Mouse (Mus musculus) C2C12 (cell line): ENCODE data around the gene Fam174b. TPM values are rescaled to one million over a fixed set of nuclear protein-coding genes. Genes with fewer than 3 reads are reported as not detected.

Experiments
- H3K27me3 ChIP-seq: one replicate; pipeline ENCODE4 v1.6.1; 2011; ENCODE audit not compliant: control insufficient read depth, insufficient read depth, insufficient read length
- H3K36me3 ChIP-seq: one replicate; pipeline ENCODE4 v1.6.1; 2011; ENCODE audit not compliant: control insufficient read depth, insufficient read depth
- H3K4me3 ChIP-seq: one replicate; pipeline ENCODE4 v1.5.1; 2011; ENCODE audit warnings: mild to moderate bottlenecking, control low read depth; ENCODE audit not compliant: poor library complexity, insufficient read depth, severe bottlenecking
- H3K79me2 ChIP-seq: one replicate; pipeline ENCODE4 v1.6.1; 2011; ENCODE audit not compliant: control insufficient read depth, insufficient read depth
- H3K79me3 ChIP-seq: one replicate; pipeline ENCODE4 v1.6.1; 2011; ENCODE audit warnings: low read depth, control low read depth
- H3ac ChIP-seq: one replicate; pipeline ENCODE3; 2011; ENCODE audit warnings: low read depth; ENCODE audit not compliant: control insufficient read depth, insufficient read length
- CEBPB ChIP-seq: IDR thresholded peaks from one replicate; pipeline ENCODE4 v1.6.1; 2011; ENCODE audit warnings: low read depth, mild to moderate bottlenecking, control low read depth, moderate library complexity
- CTCF ChIP-seq: IDR thresholded peaks from one replicate; pipeline ENCODE4 v1.5.1; 2011; ENCODE audit not compliant: control insufficient read depth, insufficient read depth, insufficient read length
- FOSL1 ChIP-seq: IDR thresholded peaks from one replicate; pipeline ENCODE4 v1.8.0; 2011; ENCODE audit warnings: mild to moderate bottlenecking, low read length; ENCODE audit not compliant: poor library complexity, insufficient read depth, severe bottlenecking
- MAX ChIP-seq: IDR thresholded peaks from one replicate; pipeline ENCODE4 v1.6.1; 2011; ENCODE audit warnings: mild to moderate bottlenecking, control low read depth
- MYOD1 ChIP-seq: IDR thresholded peaks from one replicate; pipeline ENCODE4 v1.6.1; 2011; ENCODE audit warnings: low read depth; ENCODE audit not compliant: control insufficient read depth, insufficient read length
- MYOG ChIP-seq: IDR thresholded peaks from one replicate; pipeline ENCODE4 v1.6.1; 2011; ENCODE audit not compliant: control insufficient read depth, insufficient read length; ENCODE audit errors: extremely low read depth
- USF1 ChIP-seq: IDR thresholded peaks from one replicate; pipeline ENCODE4 v1.6.1; 2011; ENCODE audit warnings: low read depth, mild to moderate bottlenecking, control low read depth, moderate library complexity
- polyA plus RNA-seq: library from polyadenylated mRNA; unstranded; fragments of >200 nt; fragmentation: generic; extraction: Trizol; gene quantifications from one replicate; pipeline ENCODE4 v1.2.1, GENCODE M21; 2012; ENCODE audit warnings: missing spikeins

Gene Fam174b
- polyA plus RNA-seq, 1 experiment = not detected

DNA sequence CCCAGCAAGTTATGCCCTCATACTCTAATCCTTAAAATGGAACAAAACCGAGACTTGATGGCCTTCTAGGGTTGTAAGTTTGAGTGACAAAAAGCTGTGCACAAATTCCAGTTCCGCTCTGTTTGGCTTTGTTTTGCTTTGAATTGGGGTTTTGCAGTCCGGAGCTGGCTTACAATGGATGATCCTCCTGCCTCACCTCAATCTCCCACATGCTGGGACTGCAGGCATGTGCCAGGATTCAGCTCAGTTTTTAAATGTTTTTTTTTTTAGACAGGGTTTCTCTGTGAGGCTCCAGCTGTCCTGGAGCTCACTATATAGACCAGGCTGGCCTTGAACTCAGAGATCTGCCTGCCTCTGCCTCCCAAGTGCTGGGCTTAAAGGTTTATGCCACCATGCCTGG lies 23.3 kb upstream of the Fam174b start:
- H3K79me2 ChIP-seq = no peaks in the 10 kb centered on the region
- no peak overlapping the region for H3K4me3 ChIP-seq
- no peak for TF ChIP-seq CEBPB
- TF ChIP-seq MYOD1 = no peak
- no peak for TF ChIP-seq USF1
- TF ChIP-seq MAX = no peak
- no peak for TF ChIP-seq FOSL1
- no peak for TF ChIP-seq CTCF
- no peak for TF ChIP-seq MYOG
- no peaks in the 10 kb centered on the region for H3K27me3 ChIP-seq
- no peaks in the 10 kb centered on the region for H3K36me3 ChIP-seq
- no peaks in the 10 kb centered on the region for H3K79me3 ChIP-seq
- H3ac ChIP-seq = no peak overlapping the region

DNA sequence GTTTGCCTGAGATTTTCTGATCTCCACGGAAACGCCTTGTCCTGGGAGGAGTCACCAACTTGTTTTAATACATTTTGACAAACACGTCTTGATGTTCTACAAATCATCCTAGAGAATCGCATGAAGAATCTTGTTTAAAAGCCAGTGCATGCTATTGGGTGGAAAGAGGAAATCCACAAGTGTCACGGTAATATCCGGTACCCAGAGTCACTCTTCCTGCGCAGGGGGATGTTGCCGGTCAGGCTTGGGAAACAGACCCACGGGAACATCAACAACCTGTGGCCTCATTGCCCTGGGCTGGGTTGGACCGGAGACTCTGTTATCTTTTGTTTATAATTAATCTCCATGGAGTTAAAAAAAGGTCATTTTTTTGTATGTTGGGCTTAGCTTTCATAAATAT lies 22.1 kb upstream of the Fam174b start:
- Histone ChIP-seq H3K36me3 (no peaks in the 10 kb centered on the region), H3K79me3 (no peaks in the 10 kb centered on the region), H3K79me2 (no peaks in the 10 kb centered on the region), H3K27me3 (peaks cover 4% of the 10 kb centered on the region), H3ac (no peak overlapping the region), H3K4me3 (no peak overlapping the region)
- TF ChIP-seq MYOD1 = no peak

GRCm38 (mm10) chr7:73718497-73719007 lies 21.6 kb upstream of the Fam174b start:
- TF ChIP-seq USF1 = no peak
- TF ChIP-seq MYOG = no peak
- no peak for TF ChIP-seq CEBPB
- TF ChIP-seq MAX = no peak
- TF ChIP-seq MYOD1 = no peak
- TF ChIP-seq CTCF = no peak
- TF ChIP-seq FOSL1 = no peak
- no peak overlapping the region for H3ac ChIP-seq
- no peak overlapping the region for H3K4me3 ChIP-seq
- no peaks in the 10 kb centered on the region for H3K79me3 ChIP-seq
- H3K36me3 ChIP-seq = no peaks in the 10 kb centered on the region
- H3K27me3 ChIP-seq = peaks cover 8% of the 10 kb centered on the region
- H3K79me2 ChIP-seq = no peaks in the 10 kb centered on the region

GRCm38 (mm10) chr7:73721046-73721445 lies 19.1 kb upstream of the Fam174b start:
- H3K36me3 ChIP-seq = no peaks in the 10 kb centered on the region
- no peak overlapping the region for H3K4me3 ChIP-seq
- peaks cover 8% of the 10 kb centered on the region for H3K27me3 ChIP-seq
- no peaks in the 10 kb centered on the region for H3K79me2 ChIP-seq
- H3K79me3 ChIP-seq = no peaks in the 10 kb centered on the region
- no peak for TF ChIP-seq MAX
- no peak for TF ChIP-seq MYOD1
- no peak for TF ChIP-seq MYOG
- no peak for TF ChIP-seq FOSL1
- TF ChIP-seq CTCF = no peak
- no peak for TF ChIP-seq CEBPB
- no peak for TF ChIP-seq USF1
- H3ac ChIP-seq = no peak overlapping the region

- TF ChIP-seq MYOD1 = no peak
- TF ChIP-seq MAX = no peak
- no peak for TF ChIP-seq MYOG
- no peak for TF ChIP-seq USF1
- no peak for TF ChIP-seq CTCF
- TF ChIP-seq FOSL1 = no peak
- TF ChIP-seq CEBPB = no peak
- no peak overlapping the region for H3K4me3 ChIP-seq
- no peaks in the 10 kb centered on the region for H3K36me3 ChIP-seq
- H3ac ChIP-seq = no peak overlapping the region
- peaks cover 8% of the 10 kb centered on the region for H3K27me3 ChIP-seq
- H3K79me2 ChIP-seq = no peaks in the 10 kb centered on the region
- no peaks in the 10 kb centered on the region for H3K79me3 ChIP-seq
Observed at GRCm38 (mm10) chr7:73721764-73722163, 18.3 kb upstream of the Fam174b start.

GRCm38 (mm10) chr7:73729913-73730312 lies 10.2 kb upstream of the Fam174b start:
- no peak for TF ChIP-seq MYOD1
- TF ChIP-seq USF1 = no peak
- TF ChIP-seq CEBPB = no peak
- TF ChIP-seq FOSL1 = no peak
- TF ChIP-seq MYOG = no peak
- TF ChIP-seq MAX = no peak
- TF ChIP-seq CTCF = no peak
- no peak overlapping the region for H3ac ChIP-seq
- no peaks in the 10 kb centered on the region for H3K79me2 ChIP-seq
- no peak overlapping the region for H3K4me3 ChIP-seq
- peaks cover 6% of the 10 kb centered on the region for H3K27me3 ChIP-seq
- no peaks in the 10 kb centered on the region for H3K79me3 ChIP-seq
- no peaks in the 10 kb centered on the region for H3K36me3 ChIP-seq
